Mouse (Mus musculus): ENCODE data around the gene Pgrmc2. TPM values are rescaled to one million over a fixed set of nuclear protein-coding genes. Genes with fewer than 3 reads are reported as not detected.

Pgrmc2 gene
- polyA plus RNA-seq, 1 experiment from 2014 or later: 44.4 TPM

DNA sequence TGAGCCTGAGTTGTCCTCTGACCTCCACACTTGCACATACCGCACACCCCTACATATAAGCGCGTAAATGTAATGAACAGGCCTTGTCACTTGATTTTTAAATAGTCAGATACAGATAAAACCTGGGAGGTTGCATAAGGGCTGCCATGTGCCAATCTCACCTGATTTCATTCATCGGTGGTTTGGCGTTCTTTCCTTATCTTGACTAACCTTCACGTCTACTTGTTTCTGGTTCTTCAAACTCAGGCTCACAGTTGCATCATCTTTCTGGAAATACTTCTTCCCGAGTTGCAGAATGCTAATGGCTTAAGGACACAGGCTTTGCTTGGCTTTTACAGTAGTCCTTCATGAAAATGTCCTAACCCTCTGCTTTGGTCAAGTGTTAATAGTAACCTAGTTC is 62.2 kb downstream of the Pgrmc2 start:
- Histone ChIP-seq H3K4me3 (no peak overlapping the region), H3K36me3 (no peaks in the 10 kb centered on the region), H3K27me3 (ENCODE audit: insufficient read depth, poor library complexity, severe bottlenecking) (no peaks in the 10 kb centered on the region), H3K4me1 (no peaks in the 10 kb centered on the region), H3K27ac (no peak overlapping the region), H3K9me3 (no peaks in the 10 kb centered on the region)
- 84% methylated on average over 7 of the region's 7 CpGs for WGBS
- DNase-seq (ENCODE audit: low spot score): peak; percentile 48

DNA sequence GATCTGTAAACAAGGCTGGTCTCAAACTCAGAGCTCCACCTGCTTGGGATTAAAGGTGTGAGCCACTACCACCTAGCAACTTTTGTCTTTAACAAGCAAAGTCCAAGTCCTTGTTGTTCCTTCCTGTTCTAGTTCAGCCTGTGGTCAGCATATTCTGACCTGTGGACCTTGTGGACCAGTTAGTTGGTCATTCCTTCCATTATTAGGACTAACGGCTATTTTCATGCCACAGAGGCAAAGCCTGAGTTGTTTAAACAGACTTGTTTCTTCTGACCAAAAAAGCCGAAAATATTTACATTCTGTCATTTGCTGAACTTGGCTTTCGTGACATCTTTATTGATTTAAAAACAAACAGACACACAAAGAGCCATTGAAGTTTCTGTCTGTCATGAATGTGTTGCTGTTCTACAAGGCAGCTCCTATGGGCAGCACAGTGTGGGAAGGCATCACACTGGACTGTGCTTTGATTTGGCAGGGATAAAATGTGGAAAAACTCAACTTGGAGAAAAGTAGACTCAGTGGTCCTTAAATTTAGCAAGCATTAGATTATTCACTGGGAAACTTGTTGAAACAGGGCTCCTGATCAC is 64.7 kb downstream of the Pgrmc2 start:
- 77% methylated on average over 3 of the region's 3 CpGs for whole genome bisulfite sequencing
- no peaks in the 10 kb centered on the region for H3K27me3 ChIP-seq (ENCODE audit: insufficient read depth, poor library complexity, severe bottlenecking)
- H3K9me3 ChIP-seq: no peaks in the 10 kb centered on the region
- no peak overlapping the region for H3K4me3 ChIP-seq
- H3K4me1 ChIP-seq: no peaks in the 10 kb centered on the region
- no peaks in the 10 kb centered on the region for H3K36me3 ChIP-seq
- H3K27ac ChIP-seq: no peak overlapping the region
- DNase-seq (ENCODE audit: low spot score): peak; percentile 42

Other genes with a start within 250 kb of the Pgrmc2 start
- gene Mfsd8, start 236.2 kb downstream of the Pgrmc2 start, polyA plus RNA-seq (2016; fragmentation: Nextera tagmentation; extraction: Ambion mirVana): 5.2 TPM in 2 replicates
- gene Abhd18, start 236.1 kb downstream of the Pgrmc2 start, polyA plus RNA-seq (2016; fragmentation: Nextera tagmentation; extraction: Ambion mirVana): 8.8 and 12.2 TPM in 2 replicates
- 0.05 and 0.21 TPM in 2 replicates for gene 1700034I23Rik, start 180.5 kb downstream of the Pgrmc2 start, polyA plus RNA-seq (2016; fragmentation: Nextera tagmentation; extraction: Ambion mirVana)
- 5.8 and 8.8 TPM in 2 replicates for gene Larp1b, start 133.2 kb downstream of the Pgrmc2 start, polyA plus RNA-seq (2016; fragmentation: Nextera tagmentation; extraction: Ambion mirVana)